Comparison of ENCODE assay signal across 13 mouse cellular contexts in genomic region chr19:3843629-3844028, GRCm38 (mm10).
"Had no signal": no experiment of that assay in that cellular context is flagged by ENCODE, and none has a peak within 500 bp of the region (broad histone marks: within the 10 kb centered on the region; RNA-seq: fewer than 3 reads in every experiment).

No protein-coding gene starts in this region.

- H3K27ac ChIP-seq: left cerebral cortex, adult 2 months; limb, embryonic 10.5 days; liver, embryonic 15.5 days; midbrain, embryonic 13.5 days; neural tube, embryonic 15.5 days had no signal

- H3K27me3 ChIP-seq: liver, embryonic 15.5 days; midbrain, embryonic 13.5 days; neural tube, embryonic 15.5 days had no signal

- H3K4me2 ChIP-seq: liver, embryonic 11.5 days; liver, embryonic 15.5 days; midbrain, embryonic 13.5 days; neural tube, embryonic 15.5 days had no signal

- H3K9ac ChIP-seq: liver, embryonic 15.5 days; midbrain, embryonic 13.5 days; neural tube, embryonic 15.5 days had no signal

- H3K4me1 ChIP-seq: liver, embryonic 15.5 days; midbrain, embryonic 13.5 days; neural tube, embryonic 15.5 days had no signal

- DNase-seq: kidney, adult 8-10 months; lung, postnatal 10 days; right cerebral cortex, adult 18-20 months; right cerebral cortex, postnatal 25 days; thymus, adult 18-20 months; thymus, postnatal 14 days had no signal

- ATAC-seq: intestine, embryonic 16.5 days; midbrain, embryonic 13.5 days had no signal

- H3K4me3 ChIP-seq: left cerebral cortex, adult 2 months; limb, embryonic 10.5 days; liver, embryonic 15.5 days; midbrain, embryonic 13.5 days; neural tube, embryonic 15.5 days had no signal

- H3K9me3 ChIP-seq: limb, embryonic 10.5 days; liver, embryonic 15.5 days; midbrain, embryonic 13.5 days; neural tube, embryonic 15.5 days had no signal

- H3K36me3 ChIP-seq: limb, embryonic 10.5 days; liver, embryonic 15.5 days; midbrain, embryonic 13.5 days; neural tube, embryonic 15.5 days had no signal
